Mouse (Mus musculus) erythroblast, adult 5-6 weeks (primary cell): Measurements from ENCODE around the gene Shisal2b. TPM values are rescaled to one million over a fixed set of nuclear protein-coding genes. Genes with fewer than 3 reads are reported as not detected.

ENCODE experiments used
- ATAC-seq: replicated peaks from 2 replicates; pipeline ENCODE4 v1.8.0; 2016; ENCODE audit warnings: moderate number of reproducible peaks, mild to moderate bottlenecking, moderate TSS enrichment, inconsistent platforms; ENCODE audit not compliant: poor library complexity, low FRiP score, severe bottlenecking
- total RNA-seq, 2 experiments: library from RNA; stranded (forward) in 1 of 2; stranded (reverse) in 1 of 2; fragments of 150-400 nt in 1 of 2; fragments of 200-764, 138-1000 nt in 1 of 2; gene quantifications; 2 replicates each; pipeline versions ENCODE4 v1.2.3 to v1.2.4; 2015 to 2017; ENCODE audit warnings: low replicate concordance in 2 of 2

Shisal2b gene
- total RNA-seq, 2 experiments from 2014 or later: not detected

GRCm38 (mm10) chr13:104817696-104818095 lies 46.0 kb downstream of the Shisal2b start:
- 0 out of 2 replicates have a peak, but pooled peaks have one; percentile 34 for ATAC-seq

- peak; percentile 93 for ATAC-seq
These were observed 46.8 kb downstream of the Shisal2b start, which contains the start of gene Cwc27 for GRCm38 (mm10) chr13:104816635-104817571. Cwc27 (minus strand) TSS chr13:104817142.

- no peak for ATAC-seq
These were observed 47.4 kb downstream of the Shisal2b start for GRCm38 (mm10) chr13:104816270-104816634.

- ATAC-seq: no peak
These were observed 58.0 kb downstream of the Shisal2b start for GRCm38 (mm10) chr13:104805681-104806080.

GRCm38 (mm10) chr13:104799566-104800182 lies 64.0 kb downstream of the Shisal2b start:
- no peak for ATAC-seq

- ATAC-seq: no peak
These were observed 64.6 kb downstream of the Shisal2b start for GRCm38 (mm10) chr13:104799067-104799466.

Other genes with a start within 250 kb of the Shisal2b start
- gene Srek1ip1, start 71.4 kb downstream of the Shisal2b start, total RNA-seq (2015; ENCODE audit: low replicate concordance): 5.6 and 6.5 TPM in 2 replicates
- gene Srek1ip1, start 71.4 kb downstream of the Shisal2b start, total RNA-seq (2017; ENCODE audit: low replicate concordance): 12.1 and 22.0 TPM in 2 replicates
- 7.5 and 9.0 TPM in 2 replicates for gene Cwc27, start 46.8 kb downstream of the Shisal2b start, total RNA-seq (2015; ENCODE audit: low replicate concordance)
- gene Cwc27, start 46.8 kb downstream of the Shisal2b start, total RNA-seq (2017; ENCODE audit: low replicate concordance): 12.1 and 14.7 TPM in 2 replicates
- not detected in 2 replicates for gene Rgs7bp, start 191.0 kb upstream of the Shisal2b start, total RNA-seq (2015; ENCODE audit: low replicate concordance)
- gene Rgs7bp, start 191.0 kb upstream of the Shisal2b start, total RNA-seq (2017; ENCODE audit: low replicate concordance): 0.17 and 0.42 TPM in 2 replicates
- gene 4933425L06Rik, start 218.2 kb upstream of the Shisal2b start, total RNA-seq (2015; ENCODE audit: low replicate concordance): not detected in 2 replicates
- not detected in 2 replicates for gene 4933425L06Rik, start 218.2 kb upstream of the Shisal2b start, total RNA-seq (2017; ENCODE audit: low replicate concordance)